Mouse (Mus musculus): Measurements from ENCODE around the gene 9530077C05Rik. TPM values are rescaled to one million over a fixed set of nuclear protein-coding genes. Genes with fewer than 3 reads are reported as not detected.

The 9530077C05Rik gene
- polyA plus RNA-seq, 1 experiment: 0.23 TPM

DNA sequence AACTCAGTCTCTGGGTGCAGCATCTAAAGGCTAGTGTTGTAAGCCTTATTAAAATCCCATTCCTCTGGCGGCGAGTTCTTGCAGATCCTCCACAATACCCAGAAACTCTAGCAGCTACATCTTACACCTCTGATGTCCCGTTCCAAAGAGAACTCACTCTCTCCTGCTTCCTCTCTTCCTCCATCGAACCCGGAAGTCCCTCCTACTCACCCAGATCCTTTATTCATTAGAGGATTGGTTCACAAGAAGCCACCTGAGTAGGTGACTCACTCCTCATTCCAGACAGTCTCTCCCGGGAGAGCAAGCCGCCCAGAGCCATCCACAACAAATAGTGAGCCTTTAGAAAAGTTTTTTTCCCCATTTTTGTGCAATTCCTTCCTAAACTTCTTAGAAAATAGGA, 74.9 kb downstream of the 9530077C05Rik start:
- Histone ChIP-seq H3K4me1 (ENCODE audit: control insufficient read depth, insufficient read depth, insufficient read length, low read length) (no peaks in the 10 kb centered on the region), H3K27me3 (ENCODE audit: control insufficient read depth, insufficient read depth, low read length) (no peaks in the 10 kb centered on the region), H3K36me3 (ENCODE audit: control insufficient read depth, insufficient read depth, low read length) (no peaks in the 10 kb centered on the region), H3K4me3 (ENCODE audit: low read depth, low read length) (no peak overlapping the region), H3K27ac (ENCODE audit: insufficient read depth, low read depth, low read length) (no peak overlapping the region)
- TF ChIP-seq CTCF (IDR thresholded peaks at IDR 0.05; ENCODE audit: extremely low read depth, insufficient read length, insufficient replicate concordance, low read depth, low read length) (no peak), POLR2A (IDR thresholded peaks at IDR 0.05; ENCODE audit: low read depth, low read length) (no peak)
- 85% methylated on average over 7 of the region's 7 CpGs for WGBS

DNA sequence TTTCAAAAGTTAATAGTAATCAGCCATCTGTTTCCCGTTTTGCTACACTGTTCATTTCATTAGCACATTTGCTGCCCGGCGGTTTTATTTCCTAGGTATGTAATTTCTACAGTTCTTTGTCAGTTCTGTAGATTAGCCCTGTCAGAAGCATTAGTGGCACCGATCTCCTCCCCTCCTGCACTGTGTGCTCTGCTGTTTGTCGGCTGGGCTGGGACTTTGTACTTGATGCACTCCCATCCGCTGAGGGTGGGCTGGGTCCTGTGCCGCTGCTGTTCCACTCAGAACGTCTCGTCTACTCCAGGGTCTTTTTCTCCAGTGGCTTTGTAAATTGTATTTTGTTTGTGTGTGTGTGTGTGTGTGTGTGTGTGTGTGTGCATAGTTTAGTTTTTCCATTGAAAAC, 77.7 kb downstream of the 9530077C05Rik start:
- H3K4me1 ChIP-seq (ENCODE audit: control insufficient read depth, insufficient read depth, insufficient read length, low read length): no peaks in the 10 kb centered on the region
- WGBS: 38% methylated on average over 9 of the region's 9 CpGs
- H3K27me3 ChIP-seq (ENCODE audit: control insufficient read depth, insufficient read depth, low read length): no peaks in the 10 kb centered on the region
- H3K27ac ChIP-seq (ENCODE audit: insufficient read depth, low read depth, low read length): no peak overlapping the region
- no peak overlapping the region for H3K4me3 ChIP-seq (ENCODE audit: low read depth, low read length)
- no peak for TF ChIP-seq POLR2A (IDR thresholded peaks at IDR 0.05; ENCODE audit: low read depth, low read length)
- TF ChIP-seq CTCF (IDR thresholded peaks at IDR 0.05; ENCODE audit: extremely low read depth, insufficient read length, insufficient replicate concordance, low read depth, low read length): no peak
- no peaks in the 10 kb centered on the region for H3K36me3 ChIP-seq (ENCODE audit: control insufficient read depth, insufficient read depth, low read length)

Other genes starting within 250 kb of the 9530077C05Rik start
- gene Zfp872, start 223.4 kb upstream of the 9530077C05Rik start, polyA plus RNA-seq (2012; rRNA removed): not detected in 2 replicates
- 4.3 and 8.9 TPM in 2 replicates for gene Zfp809, start 185.8 kb upstream of the 9530077C05Rik start, polyA plus RNA-seq (2012; rRNA removed)
- gene Zfp599, start 151.6 kb upstream of the 9530077C05Rik start, polyA plus RNA-seq (2012; rRNA removed): 0.13 and 0.16 TPM in 2 replicates
- 1.7 and 2.6 TPM in 2 replicates for gene Zfp810, start 103.9 kb upstream of the 9530077C05Rik start, polyA plus RNA-seq (2012; rRNA removed)
- 0.99 and 1.3 TPM in 2 replicates for gene Anln, start 22.3 kb upstream of the 9530077C05Rik start, polyA plus RNA-seq (2012; rRNA removed)
- gene Gm17545, start 42.8 kb downstream of the 9530077C05Rik start, polyA plus RNA-seq (2012; rRNA removed): not detected in 2 replicates
- gene Rp9, start 58.2 kb downstream of the 9530077C05Rik start, polyA plus RNA-seq (2012; rRNA removed): 36.9 and 106 TPM in 2 replicates
- gene Bbs9, start 64.2 kb downstream of the 9530077C05Rik start, polyA plus RNA-seq (2012; rRNA removed): 2.4 and 5.4 TPM in 2 replicates